In genomic region chr14:20844126-20844525, GRCm38 (mm10) we compare ENCODE assay signal across 16 mouse cellular contexts.
"Had no signal": no experiment of that assay in that cellular context is flagged by ENCODE, and none has a peak within 500 bp of the region (broad histone marks: within the 10 kb centered on the region; RNA-seq: fewer than 3 reads in every experiment).

No protein-coding gene starts in this region.

- ATAC-seq: intestine, embryonic 15.5 days; midbrain, embryonic 15.5 days had no signal

- H3K9me3 ChIP-seq: intestine, embryonic 15.5 days; liver, embryonic 13.5 days; midbrain, embryonic 12.5 days; midbrain, embryonic 15.5 days; neural tube, embryonic 13.5 days; stomach, embryonic 15.5 days had no signal

- H3K27ac ChIP-seq: intestine, embryonic 15.5 days; left cerebral cortex, adult 2 months; liver, embryonic 13.5 days; midbrain, embryonic 12.5 days; midbrain, embryonic 15.5 days; neural tube, embryonic 13.5 days; stomach, embryonic 15.5 days had no signal

- DNase-seq: layer of hippocampus, postnatal 36 days; liver, embryonic 13.5 days; lung, adult 2 months; lung, postnatal 14 days; lung, postnatal 4 days; retina, postnatal 1 day; right cerebral cortex, postnatal 25 days; spleen, adult 18-20 months; thymus, adult 18-20 months; thymus, postnatal 36 days had no signal

- H3K9ac ChIP-seq: intestine, embryonic 15.5 days; liver, embryonic 13.5 days; midbrain, embryonic 12.5 days; midbrain, embryonic 15.5 days; neural tube, embryonic 13.5 days; stomach, embryonic 15.5 days had no signal

- H3K4me3 ChIP-seq: intestine, embryonic 15.5 days; left cerebral cortex, adult 2 months; liver, embryonic 13.5 days; midbrain, embryonic 12.5 days; midbrain, embryonic 15.5 days; neural tube, embryonic 13.5 days; stomach, embryonic 15.5 days had no signal

- H3K4me2 ChIP-seq: intestine, embryonic 15.5 days; liver, embryonic 13.5 days; midbrain, embryonic 12.5 days; midbrain, embryonic 15.5 days; neural tube, embryonic 13.5 days; stomach, embryonic 15.5 days had no signal

- H3K27me3 ChIP-seq: intestine, embryonic 15.5 days; midbrain, embryonic 15.5 days; neural tube, embryonic 13.5 days; stomach, embryonic 15.5 days had no signal

- H3K36me3 ChIP-seq: intestine, embryonic 15.5 days; liver, embryonic 13.5 days; midbrain, embryonic 12.5 days; midbrain, embryonic 15.5 days; neural tube, embryonic 13.5 days; stomach, embryonic 15.5 days had no signal

- H3K4me1 ChIP-seq: intestine, embryonic 15.5 days; midbrain, embryonic 12.5 days; midbrain, embryonic 15.5 days; neural tube, embryonic 13.5 days; stomach, embryonic 15.5 days had no signal
